Mouse (Mus musculus) MEL (cell line): ENCODE data around the gene Ip6k3.

Source experiments
- CHD2 ChIP-seq: IDR thresholded peaks from 2 replicates; pipeline ENCODE4 v1.6.1; 2011; ENCODE audit warnings: low read length, improper control_type of control experiment
- CTCF ChIP-seq, 3 experiments: IDR thresholded peaks in 2 of 3; conservative IDR thresholded peaks in 1 of 3; 2 replicates each; pipeline ENCODE4 v1.5.1; 2011 to 2012; ENCODE audit warnings: low read length in 3 of 3, low read depth in 2 of 3, mild to moderate bottlenecking in 2 of 3, improper control_type of control experiment in 1 of 3, inconsistent platforms in 1 of 3, mixed read lengths in 1 of 3, moderate library complexity in 1 of 3; ENCODE audit not compliant: control insufficient read depth in 1 of 3, insufficient read depth in 1 of 3, poor library complexity in 1 of 3, severe bottlenecking in 1 of 3
- EP300 ChIP-seq, 2 experiments: IDR thresholded peaks; 2 replicates each; pipeline ENCODE4 v1.6.1; 2011; ENCODE audit warnings: improper control_type of control experiment in 2 of 2, low read length in 2 of 2, low read depth in 1 of 2, mild to moderate bottlenecking in 1 of 2
- GATA1 ChIP-seq: IDR thresholded peaks from 2 replicates; pipeline ENCODE4 v1.6.1; 2011; ENCODE audit warnings: low read depth, low read length, improper control_type of control experiment
- HCFC1 ChIP-seq: IDR thresholded peaks from 2 replicates; pipeline ENCODE4 v1.6.1; 2012; ENCODE audit warnings: low read depth, mild to moderate bottlenecking, inconsistent platforms, low read length, improper control_type of control experiment, moderate library complexity
- MXI1 ChIP-seq: IDR thresholded peaks from 2 replicates; pipeline ENCODE4 v1.6.1; 2011; ENCODE audit warnings: mild to moderate bottlenecking, low read depth, low read length, improper control_type of control experiment
- NRF1 ChIP-seq: IDR thresholded peaks from 2 replicates; pipeline ENCODE4 v1.6.1; 2014; ENCODE audit warnings: low read depth, mild to moderate bottlenecking, inconsistent platforms, low read length, improper control_type of control experiment, moderate library complexity; ENCODE audit not compliant: poor library complexity, insufficient read depth, severe bottlenecking
- RCOR1 ChIP-seq: IDR thresholded peaks from 2 replicates; pipeline ENCODE4 v1.6.1; 2012; ENCODE audit warnings: low read depth, mild to moderate bottlenecking, inconsistent platforms, low read length, improper control_type of control experiment
- TCF12 ChIP-seq: IDR thresholded peaks from 2 replicates; pipeline ENCODE4 v1.6.1; 2014; ENCODE audit warnings: low read depth, mild to moderate bottlenecking, inconsistent platforms, low read length, improper control_type of control experiment, moderate library complexity
- USF1 ChIP-seq: IDR thresholded peaks from 2 replicates; pipeline ENCODE4 v1.6.1; 2014; ENCODE audit warnings: low read depth, mild to moderate bottlenecking, inconsistent platforms, low read length, improper control_type of control experiment, moderate library complexity

DNA sequence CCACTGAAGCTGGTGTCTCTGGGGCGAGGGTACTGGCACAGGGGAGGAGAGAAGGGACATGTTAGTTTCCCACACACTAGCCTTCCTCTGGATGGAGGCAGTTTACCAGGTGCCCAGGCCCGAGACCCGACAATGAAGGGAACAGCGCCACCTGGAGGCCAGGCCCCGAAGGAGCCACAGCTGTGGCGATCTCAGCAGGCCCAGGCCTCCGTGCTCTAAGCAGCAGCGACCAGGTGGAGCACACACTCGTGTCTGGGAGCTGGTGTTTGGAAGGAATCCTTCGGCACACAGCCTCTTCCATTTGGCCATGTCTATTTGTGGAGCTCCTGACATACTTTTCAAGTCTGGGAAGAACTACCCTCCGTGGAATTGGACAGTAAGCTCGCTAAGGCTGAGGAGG, 42.4 kb downstream of the Ip6k3 start:
- TF ChIP-seq NRF1 (no peak), USF1 (no peak), EP300 (IDR thresholded peaks at IDR 0.05; ENCODE audit: low read depth in 1 of 2, low read length in 2 of 2) (no peak), RCOR1 (no peak), CTCF (IDR thresholded peaks at IDR 0.05 in 2 of 3, conservative IDR thresholded peaks at IDR 0.05 in 1 of 3; ENCODE audit: control insufficient read depth in 1 of 3, insufficient read depth in 1 of 3, low read depth in 2 of 3, low read length in 3 of 3, poor library complexity in 1 of 3, severe bottlenecking in 1 of 3) (peak; percentile 90 to 96 (median 91)), MXI1 (no peak), TCF12 (no peak), HCFC1 (no peak), GATA1 (no peak), CHD2 (no peak)
